Mouse (Mus musculus): ENCODE results near the gene Gng10.

DNA sequence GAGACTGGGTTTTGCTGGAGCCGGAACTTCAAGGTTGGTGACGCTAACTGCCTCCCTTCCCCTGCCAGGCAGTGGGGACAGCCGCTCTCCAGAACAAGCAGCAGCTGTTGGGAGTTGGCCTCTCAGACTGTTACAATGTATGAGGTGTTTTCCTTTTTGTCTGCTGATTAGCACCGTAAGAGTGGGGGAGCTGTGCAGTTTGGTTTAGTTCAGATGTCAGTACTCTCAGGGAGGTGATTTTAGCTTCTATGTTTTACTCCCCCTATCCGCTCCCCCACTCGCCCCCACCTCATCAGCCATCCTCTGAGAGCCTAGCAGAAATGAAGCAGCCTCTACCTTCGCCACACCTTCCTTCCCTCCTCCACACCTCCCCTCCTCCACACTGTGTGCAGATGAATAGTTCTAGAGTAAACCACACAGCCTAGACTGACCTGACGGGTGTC is 39.6 kb upstream of the Gng10 start:
- TF ChIP-seq EP300 (optimal IDR thresholded peaks at IDR 0.05) (no peak), CTCF (IDR thresholded peaks at IDR 0.05; ENCODE audit: low read depth) (no peak)
